20 mouse cellular contexts compared by ENCODE assay signal in genomic region chr11:76196275-76196976, GRCm38 (mm10). TPM values are rescaled to one million over a fixed set of nuclear protein-coding genes. Genes with fewer than 3 reads are reported as not detected.
DNase-seq lines count a peak whose midpoint lies in the region; ATAC-seq and TF ChIP-seq lines count a peak whose summit lies in the region.
"Had no signal": no experiment of that assay in that cellular context is flagged by ENCODE, and none has a peak within 500 bp of the region (broad histone marks: within the 10 kb centered on the region; RNA-seq: fewer than 3 reads in every experiment).

No protein-coding gene starts in this region.

- no peak for ATAC-seq in hindbrain, postnatal 0 days
- no peak for ATAC-seq in hindbrain, embryonic 11.5 days (ENCODE audit: low FRiP score)
- ATAC-seq: forebrain, embryonic 14.5 days had no signal

- TF ChIP-seq CTCF in hindbrain, postnatal 0 days (IDR thresholded peaks at IDR 0.05; ENCODE audit: low read depth) = no peak
- no peak for TF ChIP-seq CTCF in small intestine, adult 2 months (IDR thresholded peaks at IDR 0.05; ENCODE audit: extremely low read depth, insufficient read length, insufficient replicate concordance, low read depth, low read length)

- H3K4me2 ChIP-seq in hindbrain, postnatal 0 days (ENCODE audit: low read depth, low read length) = no peak overlapping the region
- no peak overlapping the region for H3K4me2 ChIP-seq in hindbrain, embryonic 11.5 days (replicated peaks; ENCODE audit: low read depth, low read length)
- H3K4me2 ChIP-seq: heart, embryonic 15.5 days; hindbrain, embryonic 13.5 days; liver, embryonic 15.5 days had no signal

- no peaks in the 10 kb centered on the region for H3K36me3 ChIP-seq in hindbrain, postnatal 0 days (ENCODE audit: insufficient read depth, low read length)
- no peaks in the 10 kb centered on the region for H3K36me3 ChIP-seq in hindbrain, embryonic 11.5 days (ENCODE audit: control insufficient read depth, insufficient read depth, low read length)
- no peaks in the 10 kb centered on the region for H3K36me3 ChIP-seq in small intestine, adult 2 months (ENCODE audit: control insufficient read depth, insufficient read depth, low read length)
- H3K36me3 ChIP-seq: heart, embryonic 15.5 days; hindbrain, embryonic 13.5 days; liver, embryonic 15.5 days had no signal

- DNase-seq in hindbrain, postnatal 0 days (ENCODE audit: low spot score) = no peak
- no peak for DNase-seq in hindbrain, embryonic 11.5 days (ENCODE audit: low spot score)
- DNase-seq in 416B (ENCODE audit: low read depth) = peak; percentile 43
- peak; percentile 15 for DNase-seq in MN1 (ENCODE audit: low spot score)
- no peak for DNase-seq in urinary bladder, adult 18-20 months (ENCODE audit: low spot score in 2 of 2)
- no peak for DNase-seq in left cerebral cortex, postnatal 25 days (ENCODE audit: low spot score in 2 of 2)
- DNase-seq: adrenal gland, adult 8-10 months; cerebellum, adult 11-12 months; gastrocnemius, postnatal 36 days; kidney, adult 18-20 months; lung, postnatal 14 days; spleen, adult 18-20 months; thymus, postnatal 36 days had no signal

- no peaks in the 10 kb centered on the region for H3K27me3 ChIP-seq in hindbrain, postnatal 0 days (ENCODE audit: insufficient read depth, low read length)
- no peaks in the 10 kb centered on the region for H3K27me3 ChIP-seq in hindbrain, embryonic 11.5 days (ENCODE audit: control insufficient read depth, insufficient read depth, low read length)
- no peaks in the 10 kb centered on the region for H3K27me3 ChIP-seq in small intestine, adult 2 months (ENCODE audit: control insufficient read depth, insufficient read depth, low read length)
- H3K27me3 ChIP-seq: heart, embryonic 15.5 days had no signal

- no peak overlapping the region for H3K9ac ChIP-seq in hindbrain, postnatal 0 days (replicated peaks; ENCODE audit: low read length)
- no peak overlapping the region for H3K9ac ChIP-seq in hindbrain, embryonic 11.5 days (ENCODE audit: low read depth, low read length)
- H3K9ac ChIP-seq: heart, embryonic 15.5 days; liver, embryonic 15.5 days had no signal

- intact Hi-C loops in left cerebral cortex, postnatal 25 days (cut with DNase I) = no loop called here

- H3K27ac ChIP-seq in hindbrain, postnatal 0 days = 0 out of 2 replicates have a peak overlapping the region, but pooled peaks have one; percentile 26
- H3K27ac ChIP-seq in hindbrain, embryonic 11.5 days (ENCODE audit: low read depth, low read length) = no peak overlapping the region
- peak overlapping the region; percentile 77 for H3K27ac ChIP-seq in small intestine, adult 2 months (ENCODE audit: insufficient read depth, low read depth, low read length)
- H3K27ac ChIP-seq: heart, embryonic 15.5 days; hindbrain, embryonic 13.5 days; liver, embryonic 15.5 days had no signal

- H3K4me1 ChIP-seq in hindbrain, postnatal 0 days (ENCODE audit: insufficient read depth, low read length) = peaks cover 2% of the 10 kb centered on the region; the same call in 1 of the 2 replicates
- no peaks in the 10 kb centered on the region for H3K4me1 ChIP-seq in hindbrain, embryonic 11.5 days (replicated peaks; ENCODE audit: control insufficient read depth, insufficient read depth, low read length)
- peaks cover 7% of the 10 kb centered on the region; the same call in 1 of the 2 replicates for H3K4me1 ChIP-seq in small intestine, adult 2 months (ENCODE audit: control insufficient read depth, insufficient read depth, insufficient read length, low read length)

- TF ChIP-seq POLR2A in small intestine, adult 2 months (IDR thresholded peaks at IDR 0.05; ENCODE audit: low read depth, low read length) = no peak

- 56% methylated on average over 8 of the region's 8 CpGs for WGBS in hindbrain, postnatal 0 days
- WGBS in hindbrain, embryonic 11.5 days = 77% methylated on average over 8 of the region's 8 CpGs
- 17% methylated on average over 8 of the region's 8 CpGs for WGBS in small intestine, adult 2 months

- no peaks in the 10 kb centered on the region for H3K9me3 ChIP-seq in hindbrain, postnatal 0 days (ENCODE audit: low read length)
- no peaks in the 10 kb centered on the region for H3K9me3 ChIP-seq in hindbrain, embryonic 11.5 days (ENCODE audit: control insufficient read depth, low read length)
- H3K9me3 ChIP-seq: heart, embryonic 15.5 days; hindbrain, embryonic 13.5 days; liver, embryonic 15.5 days had no signal

- no peak overlapping the region for H3K4me3 ChIP-seq in hindbrain, postnatal 0 days (ENCODE audit: low read length)
- no peak overlapping the region for H3K4me3 ChIP-seq in hindbrain, embryonic 11.5 days (ENCODE audit: low read depth, low read length)
- H3K4me3 ChIP-seq in small intestine, adult 2 months (ENCODE audit: low read depth, low read length) = peak overlapping the region; percentile 2; the same call in 1 of the 2 replicates
- H3K4me3 ChIP-seq: erythroblast, embryonic 14.5 days; heart, embryonic 15.5 days; hindbrain, embryonic 13.5 days; liver, embryonic 15.5 days had no signal

RNA-seq across cellular contexts. Expression of gene Fam57a, which starts 17.0 kb away (rescaled TPM):
- 20.1 and 30.4 TPM in 2 replicates for total RNA-seq in hindbrain, postnatal 0 days (2014; rRNA removed)
- 16.6 and 20.0 TPM in 2 replicates for polyA plus RNA-seq in hindbrain, postnatal 0 days (2015; fragmentation: Nextera tagmentation; extraction: Ambion mirVana)
- polyA plus RNA-seq in hindbrain, embryonic 11.5 days (2014; fragmentation: Nextera tagmentation; extraction: Ambion mirVana) = 31.9 and 33.2 TPM in 2 replicates
- 8.9 and 13.6 TPM in 2 replicates for polyA plus RNA-seq in small intestine, adult 2 months (2012; rRNA removed)
- 10 to 100 TPM; 15.1 to 16.6 TPM for total RNA-seq in left cerebral cortex, postnatal 25 days (2021)
- polyA plus RNA-seq: erythroblast, embryonic 14.5 days had no signal

RNA-seq across cellular contexts. Expression of gene Vps53, which starts 17.0 kb away (rescaled TPM):
- 39.2 and 42.8 TPM in 2 replicates for total RNA-seq in hindbrain, postnatal 0 days (2014; rRNA removed)
- polyA plus RNA-seq in hindbrain, postnatal 0 days (2015; fragmentation: Nextera tagmentation; extraction: Ambion mirVana) = 58.9 and 59.0 TPM in 2 replicates
- polyA plus RNA-seq in hindbrain, embryonic 11.5 days (2014; fragmentation: Nextera tagmentation; extraction: Ambion mirVana) = 49.8 and 51.8 TPM in 2 replicates
- 9.3 and 23.1 TPM in 2 replicates for polyA plus RNA-seq in small intestine, adult 2 months (2012; rRNA removed)
- 10 to 100 TPM; 78.3 to 81.6 TPM for total RNA-seq in left cerebral cortex, postnatal 25 days (2021)

RNA-seq across cellular contexts. Expression of gene Dbil5, which starts 21.0 kb away (rescaled TPM):
- total RNA-seq in hindbrain, postnatal 0 days (2014; rRNA removed) = not detected in 2 replicates
- polyA plus RNA-seq in hindbrain, postnatal 0 days (2015; fragmentation: Nextera tagmentation; extraction: Ambion mirVana) = 0.34 and 0.54 TPM in 2 replicates
- 0.66 TPM in 1 of 2 replicates, not detected in the other for polyA plus RNA-seq in hindbrain, embryonic 11.5 days (2014; fragmentation: Nextera tagmentation; extraction: Ambion mirVana)
- not detected in 2 replicates for polyA plus RNA-seq in small intestine, adult 2 months (2012; rRNA removed)
- 1 to 10 TPM; 1.1 to 1.6 TPM for total RNA-seq in left cerebral cortex, postnatal 25 days (2021)
- total RNA-seq: gastrocnemius, postnatal 36 days had no signal
- polyA plus RNA-seq: erythroblast, embryonic 14.5 days; forebrain, embryonic 14.5 days; neural tube, embryonic 11.5 days had no signal

RNA-seq across cellular contexts. Expression of gene Gemin4, which starts 21.0 kb away (rescaled TPM):
- 14.8 and 17.4 TPM in 2 replicates for total RNA-seq in hindbrain, postnatal 0 days (2014; rRNA removed)
- 7.0 and 9.3 TPM in 2 replicates for polyA plus RNA-seq in hindbrain, postnatal 0 days (2015; fragmentation: Nextera tagmentation; extraction: Ambion mirVana)
- 31.4 and 36.8 TPM in 2 replicates for polyA plus RNA-seq in hindbrain, embryonic 11.5 days (2014; fragmentation: Nextera tagmentation; extraction: Ambion mirVana)
- polyA plus RNA-seq in small intestine, adult 2 months (2012; rRNA removed) = 2.6 and 3.7 TPM in 2 replicates
- total RNA-seq in left cerebral cortex, postnatal 25 days (2021) = 1 to 10 TPM; 4.6 to 8.8 TPM

RNA-seq across cellular contexts. Expression of gene Mrm3, which starts 47.1 kb away (rescaled TPM):
- 11.9 and 19.2 TPM in 2 replicates for total RNA-seq in hindbrain, postnatal 0 days (2014; rRNA removed)
- 22.5 and 22.8 TPM in 2 replicates for polyA plus RNA-seq in hindbrain, postnatal 0 days (2015; fragmentation: Nextera tagmentation; extraction: Ambion mirVana)
- polyA plus RNA-seq in hindbrain, embryonic 11.5 days (2014; fragmentation: Nextera tagmentation; extraction: Ambion mirVana) = 21.9 and 22.4 TPM in 2 replicates
- 2.5 and 3.1 TPM in 2 replicates for polyA plus RNA-seq in small intestine, adult 2 months (2012; rRNA removed)
- total RNA-seq in left cerebral cortex, postnatal 25 days (2021) = 10 to 100 TPM; 16.8 to 18.3 TPM

Comparison
In these comparisons a context has a peak if more than half of its experiments do, and no peak if none do; other contexts are left out.
1. DNase-seq: peak in 416B (single experiment) and MN1 (single experiment); none in hindbrain, postnatal 0 days (single experiment), hindbrain, embryonic 11.5 days (single experiment), urinary bladder, adult 18-20 months (0 of 2) and left cerebral cortex, postnatal 25 days (0 of 2).